Mouse (Mus musculus) heart, embryonic 11.5 days (tissue): ENCODE results near the gene Tchp. TPM values are rescaled to one million over a fixed set of nuclear protein-coding genes. Genes with fewer than 3 reads are reported as not detected.

Experiments used
- ATAC-seq: fragments of 200-750 bp; cut with Nextera tagmentation; replicated peaks from 2 replicates; pipeline ENCODE4 v1.8.0; 2017; ENCODE audit warnings: moderate library complexity; ENCODE audit not compliant: insufficient number of reproducible peaks, low FRiP score, low TSS enrichment
- H3K27ac ChIP-seq: fragments of 300-500 bp; sonication (generic); 2 replicates; pipeline ENCODE4 v1.5.1; 2014; ENCODE audit warnings: mild to moderate bottlenecking, low read depth, low read length
- H3K27me3 ChIP-seq: fragments of 300-500 bp; sonication (generic); 2 replicates; pipeline ENCODE4 v1.6.1; 2014; ENCODE audit warnings: mild to moderate bottlenecking, low read length, mixed read lengths; ENCODE audit not compliant: control insufficient read depth, insufficient read depth
- H3K36me3 ChIP-seq: fragments of 300-500 bp; sonication (generic); 2 replicates; pipeline ENCODE4 v1.6.1; 2014; ENCODE audit warnings: mild to moderate bottlenecking, low read length, moderate library complexity, mixed read lengths; ENCODE audit not compliant: control insufficient read depth, insufficient read depth
- H3K4me1 ChIP-seq: fragments of 300-500 bp; sonication (generic); 2 replicates; pipeline ENCODE4 v1.6.1; 2014; ENCODE audit warnings: low read length; ENCODE audit not compliant: control insufficient read depth, insufficient read depth
- H3K4me2 ChIP-seq: fragments of 300-500 bp; sonication (generic); 2 replicates; pipeline ENCODE4 v1.6.1; 2014; ENCODE audit warnings: mild to moderate bottlenecking, moderate library complexity
- H3K4me3 ChIP-seq: fragments of 300-500 bp; sonication (generic); 2 replicates; pipeline ENCODE4 v1.5.1; 2014; ENCODE audit warnings: low read depth, low read length
- H3K9ac ChIP-seq: fragments of 300-500 bp; sonication (generic); 2 replicates; pipeline ENCODE4 v1.6.1; 2014; ENCODE audit warnings: mild to moderate bottlenecking, low read depth, low read length, moderate library complexity
- H3K9me3 ChIP-seq: fragments of 300-500 bp; sonication (generic); replicated peaks from 2 replicates; pipeline ENCODE4 v1.6.1; 2016; ENCODE audit warnings: low read length; ENCODE audit not compliant: control insufficient read depth
- WGBS: fragments of 180-500 bp; shearing (Covaris S2); extraction: QIAGEN DNeasy Blood & Tissue Kit; methylation state at CpG from one replicate; pipeline ENCODE4 v1.1.7; 2014; ENCODE audit not compliant: insufficient replicate concordance; 5-methylcytosine and 5-hydroxymethylcytosine counted together
- polyA plus RNA-seq: library from polyadenylated mRNA; unstranded; fragments of >200 nt; fragmentation: Nextera tagmentation; extraction: Ambion mirVana; gene quantifications from 2 replicates; pipeline ENCODE4 v1.2.1, GENCODE M21; 2014

The Tchp gene
- polyA plus RNA-seq, 1 experiment from 2014 or later = 8.0 TPM

GRCm38 (mm10) chr5:114737090-114737887 is 29.7 kb downstream of the Tchp start:
- no peaks in the 10 kb centered on the region for H3K27me3 ChIP-seq
- 79% methylated on average over 21 of the region's 21 CpGs for WGBS
- H3K4me2 ChIP-seq = no peak overlapping the region
- H3K36me3 ChIP-seq = peaks cover 35% of the 10 kb centered on the region
- H3K27ac ChIP-seq = no peak overlapping the region
- H3K9ac ChIP-seq = no peak overlapping the region
- ATAC-seq = no peak
- no peaks in the 10 kb centered on the region for H3K9me3 ChIP-seq
- no peak overlapping the region for H3K4me3 ChIP-seq
- H3K4me1 ChIP-seq = peaks cover 7% of the 10 kb centered on the region; the same call in 1 of the 2 replicates

GRCm38 (mm10) chr5:114738707-114739241 is 31.2 kb downstream of the Tchp start:
- Histone ChIP-seq H3K36me3 (peaks cover 33% of the 10 kb centered on the region), H3K4me1 (peaks cover 7% of the 10 kb centered on the region; the same call in 1 of the 2 replicates), H3K4me2 (no peak overlapping the region), H3K27me3 (no peaks in the 10 kb centered on the region), H3K9me3 (no peaks in the 10 kb centered on the region), H3K9ac (no peak overlapping the region), H3K27ac (no peak overlapping the region), H3K4me3 (no peak overlapping the region)
- WGBS = 85% methylated on average over 12 of the region's 12 CpGs
- 0 out of 2 replicates have a peak, but pooled peaks have one; percentile 44 for ATAC-seq

GRCm38 (mm10) chr5:114740595-114740994 is 33.0 kb downstream of the Tchp start:
- Histone ChIP-seq H3K4me3 (no peak overlapping the region), H3K27me3 (no peaks in the 10 kb centered on the region), H3K9ac (no peak overlapping the region), H3K4me2 (no peak overlapping the region), H3K36me3 (peaks cover 44% of the 10 kb centered on the region), H3K4me1 (peaks cover 7% of the 10 kb centered on the region; the same call in 1 of the 2 replicates), H3K9me3 (no peaks in the 10 kb centered on the region), H3K27ac (no peak overlapping the region)
- no peak for ATAC-seq
- 49% methylated on average over 4 of the region's 4 CpGs for WGBS

- no peak for ATAC-seq
- H3K4me2 ChIP-seq = no peak overlapping the region
- WGBS = 88% methylated on average over 10 of the region's 10 CpGs
- no peaks in the 10 kb centered on the region for H3K9me3 ChIP-seq
- no peak overlapping the region for H3K27ac ChIP-seq
- H3K36me3 ChIP-seq = peaks cover 38% of the 10 kb centered on the region
- H3K9ac ChIP-seq = no peak overlapping the region
- H3K4me1 ChIP-seq = peaks cover 7% of the 10 kb centered on the region; the same call in 1 of the 2 replicates
- no peak overlapping the region for H3K4me3 ChIP-seq
- no peaks in the 10 kb centered on the region for H3K27me3 ChIP-seq
Measured at GRCm38 (mm10) chr5:114742572-114742971, 35.0 kb downstream of the Tchp start.

- Histone ChIP-seq H3K27me3 (no peaks in the 10 kb centered on the region), H3K9ac (no peak overlapping the region), H3K4me1 (peaks cover 7% of the 10 kb centered on the region; the same call in 1 of the 2 replicates), H3K4me3 (no peak overlapping the region), H3K27ac (no peak overlapping the region), H3K9me3 (no peaks in the 10 kb centered on the region), H3K36me3 (peaks cover 42% of the 10 kb centered on the region), H3K4me2 (no peak overlapping the region)
- 82% methylated on average over 13 of the region's 13 CpGs for WGBS
- no peak for ATAC-seq
Measured at GRCm38 (mm10) chr5:114742998-114743696, 35.6 kb downstream of the Tchp start.

GRCm38 (mm10) chr5:114743697-114744090 is 36.1 kb downstream of the Tchp start:
- Histone ChIP-seq H3K36me3 (peaks cover 38% of the 10 kb centered on the region), H3K9me3 (no peaks in the 10 kb centered on the region), H3K4me3 (no peak overlapping the region), H3K4me2 (no peak overlapping the region), H3K4me1 (peaks cover 7% of the 10 kb centered on the region; the same call in 1 of the 2 replicates), H3K27ac (no peak overlapping the region), H3K9ac (no peak overlapping the region), H3K27me3 (no peaks in the 10 kb centered on the region)
- ATAC-seq = no peak
- WGBS = 84% methylated on average over 8 of the region's 8 CpGs

GRCm38 (mm10) chr5:114745581-114745980 is 38.0 kb downstream of the Tchp start:
- WGBS = 88% methylated on average over 5 of the region's 5 CpGs
- H3K4me3 ChIP-seq = no peak overlapping the region
- no peak overlapping the region for H3K9ac ChIP-seq
- ATAC-seq = no peak
- no peaks in the 10 kb centered on the region for H3K9me3 ChIP-seq
- no peaks in the 10 kb centered on the region for H3K4me1 ChIP-seq
- peaks cover 34% of the 10 kb centered on the region for H3K36me3 ChIP-seq
- H3K27ac ChIP-seq = no peak overlapping the region
- no peaks in the 10 kb centered on the region for H3K27me3 ChIP-seq
- H3K4me2 ChIP-seq = no peak overlapping the region

- Histone ChIP-seq H3K36me3 (peaks cover 34% of the 10 kb centered on the region), H3K4me2 (no peak overlapping the region), H3K4me1 (no peaks in the 10 kb centered on the region), H3K27ac (no peak overlapping the region), H3K9ac (no peak overlapping the region), H3K4me3 (no peak overlapping the region), H3K9me3 (no peaks in the 10 kb centered on the region), H3K27me3 (no peaks in the 10 kb centered on the region)
- no peak for ATAC-seq
- 83% methylated on average over 4 of the region's 4 CpGs for WGBS
Measured at GRCm38 (mm10) chr5:114746886-114747285, 39.3 kb downstream of the Tchp start.
